17 mouse cellular contexts compared by ENCODE assay signal in genomic region chr3:84648069-84648468, GRCm38 (mm10). TPM values are rescaled to one million over a fixed set of nuclear protein-coding genes. Genes with fewer than 3 reads are reported as not detected.
"Had no signal": no experiment of that assay in that cellular context is flagged by ENCODE, and none has a peak within 500 bp of the region (broad histone marks: within the 10 kb centered on the region; RNA-seq: fewer than 3 reads in every experiment).

No protein-coding gene starts in this region.

RNA-seq across cellular contexts. Expression of gene Tigd4, which starts 54.7 kb away (rescaled TPM):
- total RNA-seq: hematopoietic stem cell, adult 5-6 weeks; hindbrain, postnatal 0 days; layer of hippocampus, adult 8-10 months; layer of hippocampus, postnatal 36 days; left cerebral cortex, postnatal 4 days; liver, adult 2 months had no signal
- polyA plus RNA-seq: gonadal fat pad, adult 2 months; heart, adult 2 months; heart, embryonic 12.5 days; hindbrain, embryonic 13.5 days; hindbrain, embryonic 15.5 days; hindbrain, postnatal 0 days; intestine, embryonic 14.5 days; intestine, embryonic 16.5 days; kidney, adult 2 months; large intestine, adult 2 months; limb, embryonic 11.5 days; liver, adult 2 months; liver, embryonic 14.5 days had no signal
